Mouse (Mus musculus) lung, postnatal 0 days (tissue): ENCODE results near the gene Gm20219.

Experiments used
- CTCF ChIP-seq: IDR thresholded peaks from 2 replicates; pipeline ENCODE4 v1.5.1; 2016; ENCODE audit warnings: antibody characterized with exemption, mild to moderate bottlenecking
- EP300 ChIP-seq: IDR thresholded peaks from 2 replicates; pipeline ENCODE4 v1.6.1; 2016; ENCODE audit warnings: antibody characterized with exemption, mild to moderate bottlenecking, control low read depth

GRCm38 (mm10) chr17:56537912-56538311, 16.3 kb downstream of the Gm20219 start:
- peak; percentile 13; the same call in 1 of the 2 replicates for TF ChIP-seq CTCF
- no peak for TF ChIP-seq EP300
